Mouse (Mus musculus) B cell, adult 62 days (primary cell): ENCODE measurements around the gene Opn5. TPM values are rescaled to one million over a fixed set of nuclear protein-coding genes. Genes with fewer than 3 reads are reported as not detected.

Experiments
- total RNA-seq: library from RNA; stranded (reverse); gene quantifications from 4 replicates; pipeline ENCODE4 v1.2.4, GENCODE M21; 2023

Gene Opn5
- total RNA-seq, result not detected in 4 replicates

DNA sequence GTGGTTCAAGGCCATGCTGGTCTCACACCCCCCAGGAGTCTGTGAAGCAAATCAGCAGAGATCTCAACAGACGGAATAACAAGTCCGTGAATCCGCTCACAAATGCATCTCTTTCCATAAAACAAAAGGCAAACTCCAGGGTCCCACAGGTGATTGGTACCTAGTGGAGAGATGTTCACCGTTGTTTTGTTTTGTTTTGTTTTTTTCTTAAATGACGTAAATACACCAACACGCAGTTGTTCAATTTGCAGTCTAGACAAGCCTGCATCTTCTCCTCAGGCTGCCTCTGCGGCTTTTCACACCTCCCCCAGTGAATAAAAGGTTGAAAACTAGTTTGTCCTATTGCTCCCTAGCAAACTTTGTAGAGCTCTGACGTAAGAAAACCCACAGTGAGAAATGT lies at the start of gene Opn5:
TSS of gene Opn5 (minus strand) at position 101 of the 400 bp plus-strand sequence.

Other genes with a start within 250 kb of the Opn5 start
- 0.20 TPM in 1 of 4 replicates, not detected in the others for gene Adgrf4, start 80.9 kb upstream of the Opn5 start, total RNA-seq
- gene Adgrf2, start 130.8 kb upstream of the Opn5 start, total RNA-seq, result 0.18 to 0.28 TPM in 2 of 4 replicates, not detected in the others